Mouse (Mus musculus) CH12.LX (cell line): Measurements from ENCODE around the gene Gata2.

Experiments used
- BHLHE40 ChIP-seq: IDR thresholded peaks from 2 replicates; pipeline ENCODE4 v1.6.1; 2011; ENCODE audit warnings: mild to moderate bottlenecking, low read depth, low read length, improper control_type of control experiment
- CTCF ChIP-seq, 2 experiments: IDR thresholded peaks in 1 of 2; conservative IDR thresholded peaks in 1 of 2; 2 replicates each; pipeline ENCODE4 v1.5.1; 2011 to 2012; ENCODE audit warnings: low read depth in 2 of 2, low read length in 2 of 2, improper control_type of control experiment in 1 of 2, inconsistent platforms in 1 of 2, mild to moderate bottlenecking in 1 of 2, moderate library complexity in 1 of 2
- EP300 ChIP-seq: IDR thresholded peaks from 2 replicates; pipeline ENCODE4 v1.6.1; 2011; ENCODE audit warnings: low read length, improper control_type of control experiment
- MAFK ChIP-seq: IDR thresholded peaks from 2 replicates; pipeline ENCODE4 v1.6.1; 2011; ENCODE audit warnings: low read length, improper control_type of control experiment; ENCODE audit not compliant: insufficient replicate concordance
- POLR2AphosphoS2 ChIP-seq: IDR thresholded peaks from 2 replicates; pipeline ENCODE4 v1.6.1; 2011; ENCODE audit warnings: low read depth, low read length, improper control_type of control experiment
- RAD21 ChIP-seq: IDR thresholded peaks from 2 replicates; pipeline ENCODE4 v1.6.1; 2011; ENCODE audit warnings: low read depth, mild to moderate bottlenecking, low read length, improper control_type of control experiment, moderate library complexity
- USF2 ChIP-seq: conservative IDR thresholded peaks from 2 replicates; pipeline ENCODE4 v1.6.1; 2011; ENCODE audit warnings: low read depth, low read length, improper control_type of control experiment

DNA sequence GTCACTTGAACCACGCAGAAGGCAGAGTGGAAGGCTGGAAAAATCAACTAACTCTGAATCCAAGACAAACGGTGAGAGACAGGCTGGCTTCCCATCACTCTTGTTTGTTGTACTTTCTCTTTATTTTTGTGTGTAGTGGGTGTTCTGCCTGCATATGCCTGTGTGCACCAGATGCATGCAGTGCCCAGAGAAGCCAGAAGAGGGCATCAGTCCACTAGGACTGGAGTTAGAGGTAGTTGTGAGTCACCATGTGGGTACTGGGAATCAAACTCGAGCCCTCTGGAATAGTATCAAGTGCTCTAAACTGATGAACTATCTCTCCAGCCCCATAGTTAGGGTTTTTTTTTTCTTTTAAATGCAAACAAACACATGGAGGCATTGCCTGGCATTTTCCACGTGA lies 42.4 kb upstream of the Gata2 start:
- TF ChIP-seq USF2 = no peak
- no peak for TF ChIP-seq MAFK
- TF ChIP-seq EP300 = no peak
- no peak; a peak in 1 of 4 replicates for TF ChIP-seq CTCF (conservative IDR thresholded peaks at IDR 0.05 in 1 of 2, IDR thresholded peaks at IDR 0.05 in 1 of 2; ENCODE audit: low read depth in 2 of 2, low read length in 2 of 2)
- no peak for TF ChIP-seq POLR2AphosphoS2
- no peak; the same call in none of the 2 replicates for TF ChIP-seq RAD21
- TF ChIP-seq BHLHE40 = no peak
